Mouse (Mus musculus): ENCODE measurements at regions not wholly inside any gene's neighbourhood (a gene's known extent, or its start where the extent isn't known, plus 50 kb on each side); places are given as distances from the start of the nearest gene placed in this dataset.

- TF ChIP-seq CTCF (IDR thresholded peaks at IDR 0.05; ENCODE audit: borderline replicate concordance, control insufficient read depth, extremely low read depth, insufficient read depth, low read length, poor library complexity) (no peak), POLR2A (IDR thresholded peaks at IDR 0.05; ENCODE audit: control insufficient read depth, extremely low read depth, insufficient read depth, low read length, poor library complexity) (no peak)
Measured at GRCm38 (mm10) chr13:102103161-102103560, 335.1 kb upstream of the Pik3r1 start.
